Mouse (Mus musculus): ENCODE measurements around the gene Kcnj9. TPM values are rescaled to one million over a fixed set of nuclear protein-coding genes. Genes with fewer than 3 reads are reported as not detected.

Kcnj9 gene
- polyA plus RNA-seq, 1 experiment from 2014 or later: not detected

- Histone ChIP-seq H3K9ac (ENCODE audit: low read length) (no peak overlapping the region), H3K36me3 (ENCODE audit: control insufficient read depth, insufficient read depth) (peaks cover 24% of the 10 kb centered on the region), H3K9me3 (replicated peaks; ENCODE audit: control insufficient read depth, low read length) (no peaks in the 10 kb centered on the region), H3K27me3 (ENCODE audit: control insufficient read depth, insufficient read depth, low read length) (no peaks in the 10 kb centered on the region), H3K4me2 (ENCODE audit: low read depth, low read length) (no peak overlapping the region), H3K4me1 (ENCODE audit: control insufficient read depth, insufficient read depth, low read length) (peaks cover 22% of the 10 kb centered on the region), H3K27ac (ENCODE audit: low read length) (no peak overlapping the region), H3K4me3 (ENCODE audit: low read length) (no peak overlapping the region)
- ATAC-seq (replicated peaks; ENCODE audit: extremely low read depth, insufficient read depth, low FRiP score): no peak
- WGBS: 88% methylated on average over 11 of the region's 11 CpGs
These were observed 35.7 kb downstream of the Kcnj9 start for GRCm38 (mm10) chr1:172293449-172293848.

- H3K9me3 ChIP-seq (replicated peaks; ENCODE audit: control insufficient read depth, low read length): no peaks in the 10 kb centered on the region
- peaks cover 24% of the 10 kb centered on the region for H3K36me3 ChIP-seq (ENCODE audit: control insufficient read depth, insufficient read depth)
- peaks cover 18% of the 10 kb centered on the region for H3K4me1 ChIP-seq (ENCODE audit: control insufficient read depth, insufficient read depth, low read length)
- ATAC-seq (replicated peaks; ENCODE audit: extremely low read depth, insufficient read depth, low FRiP score): no peak
- no peak overlapping the region for H3K4me3 ChIP-seq (ENCODE audit: low read length)
- no peak overlapping the region for H3K9ac ChIP-seq (ENCODE audit: low read length)
- no peak overlapping the region for H3K4me2 ChIP-seq (ENCODE audit: low read depth, low read length)
- 82% methylated on average over 2 of the region's 2 CpGs for WGBS
- H3K27me3 ChIP-seq (ENCODE audit: control insufficient read depth, insufficient read depth, low read length): no peaks in the 10 kb centered on the region
- H3K27ac ChIP-seq (ENCODE audit: low read length): no peak overlapping the region
These were observed 36.2 kb downstream of the Kcnj9 start for GRCm38 (mm10) chr1:172292880-172293279.

- WGBS: 74% methylated on average over 3 of the region's 3 CpGs
- H3K4me1 ChIP-seq (ENCODE audit: control insufficient read depth, insufficient read depth, low read length): no peaks in the 10 kb centered on the region
- ATAC-seq (replicated peaks; ENCODE audit: extremely low read depth, insufficient read depth, low FRiP score): no peak
These were observed 39.5 kb downstream of the Kcnj9 start for GRCm38 (mm10) chr1:172289617-172289946.

GRCm38 (mm10) chr1:172288900-172289616 lies 40.1 kb downstream of the Kcnj9 start:
- no peaks in the 10 kb centered on the region for H3K9me3 ChIP-seq (replicated peaks; ENCODE audit: control insufficient read depth, low read length)
- no peak overlapping the region for H3K9ac ChIP-seq (ENCODE audit: low read length)
- H3K4me3 ChIP-seq (ENCODE audit: low read length): no peak overlapping the region
- H3K27ac ChIP-seq (ENCODE audit: low read length): no peak overlapping the region
- ATAC-seq (replicated peaks; ENCODE audit: extremely low read depth, insufficient read depth, low FRiP score): no peak
- peaks cover 39% of the 10 kb centered on the region for H3K36me3 ChIP-seq (ENCODE audit: control insufficient read depth, insufficient read depth)
- H3K4me1 ChIP-seq (ENCODE audit: control insufficient read depth, insufficient read depth, low read length): no peaks in the 10 kb centered on the region
- 89% methylated on average over 11 of the region's 11 CpGs for WGBS
- no peaks in the 10 kb centered on the region for H3K27me3 ChIP-seq (ENCODE audit: control insufficient read depth, insufficient read depth, low read length)
- H3K4me2 ChIP-seq (ENCODE audit: low read depth, low read length): no peak overlapping the region

More at GRCm38 (mm10) chr1:172289617-172289946, 39.5 kb downstream of the Kcnj9 start:
- peaks cover 39% of the 10 kb centered on the region for H3K36me3 ChIP-seq (ENCODE audit: control insufficient read depth, insufficient read depth)
- no peak overlapping the region for H3K4me3 ChIP-seq (ENCODE audit: low read length)
- H3K9me3 ChIP-seq (replicated peaks; ENCODE audit: control insufficient read depth, low read length): no peaks in the 10 kb centered on the region
- no peaks in the 10 kb centered on the region for H3K27me3 ChIP-seq (ENCODE audit: control insufficient read depth, insufficient read depth, low read length)
- H3K4me2 ChIP-seq (ENCODE audit: low read depth, low read length): no peak overlapping the region
- no peak overlapping the region for H3K27ac ChIP-seq (ENCODE audit: low read length)
- no peak overlapping the region for H3K9ac ChIP-seq (ENCODE audit: low read length)

- no peaks in the 10 kb centered on the region for H3K4me1 ChIP-seq (ENCODE audit: control insufficient read depth, insufficient read depth, low read length)
- H3K9me3 ChIP-seq (replicated peaks; ENCODE audit: control insufficient read depth, low read length): no peaks in the 10 kb centered on the region
- no peaks in the 10 kb centered on the region for H3K27me3 ChIP-seq (ENCODE audit: control insufficient read depth, insufficient read depth, low read length)
- no peak overlapping the region for H3K9ac ChIP-seq (ENCODE audit: low read length)
- WGBS: 87% methylated on average over 5 of the region's 5 CpGs
- H3K36me3 ChIP-seq (ENCODE audit: control insufficient read depth, insufficient read depth): peaks cover 35% of the 10 kb centered on the region
- H3K4me3 ChIP-seq (ENCODE audit: low read length): no peak overlapping the region
- H3K4me2 ChIP-seq (ENCODE audit: low read depth, low read length): no peak overlapping the region
- no peak overlapping the region for H3K27ac ChIP-seq (ENCODE audit: low read length)
- no peak for ATAC-seq (replicated peaks; ENCODE audit: extremely low read depth, insufficient read depth, low FRiP score)
These were observed 42.4 kb downstream of the Kcnj9 start for GRCm38 (mm10) chr1:172286740-172287139.

GRCm38 (mm10) chr1:172284221-172284620 lies 44.9 kb downstream of the Kcnj9 start:
- H3K9ac ChIP-seq (ENCODE audit: low read length): no peak overlapping the region
- no peak for ATAC-seq (replicated peaks; ENCODE audit: extremely low read depth, insufficient read depth, low FRiP score)
- WGBS: 77% methylated on average over 14 of the region's 14 CpGs
- H3K27ac ChIP-seq (ENCODE audit: low read length): no peak overlapping the region
- H3K9me3 ChIP-seq (replicated peaks; ENCODE audit: control insufficient read depth, low read length): no peaks in the 10 kb centered on the region
- no peaks in the 10 kb centered on the region for H3K4me1 ChIP-seq (ENCODE audit: control insufficient read depth, insufficient read depth, low read length)
- no peaks in the 10 kb centered on the region for H3K27me3 ChIP-seq (ENCODE audit: control insufficient read depth, insufficient read depth, low read length)
- no peak overlapping the region for H3K4me3 ChIP-seq (ENCODE audit: low read length)
- H3K36me3 ChIP-seq (ENCODE audit: control insufficient read depth, insufficient read depth): peaks cover 20% of the 10 kb centered on the region
- no peak overlapping the region for H3K4me2 ChIP-seq (ENCODE audit: low read depth, low read length)

GRCm38 (mm10) chr1:172283073-172283472 lies 46.0 kb downstream of the Kcnj9 start:
- Histone ChIP-seq H3K4me2 (ENCODE audit: low read depth, low read length) (no peak overlapping the region), H3K4me3 (ENCODE audit: low read length) (no peak overlapping the region), H3K4me1 (ENCODE audit: control insufficient read depth, insufficient read depth, low read length) (no peaks in the 10 kb centered on the region), H3K27ac (ENCODE audit: low read length) (no peak overlapping the region), H3K36me3 (ENCODE audit: control insufficient read depth, insufficient read depth) (peaks cover 15% of the 10 kb centered on the region), H3K9me3 (replicated peaks; ENCODE audit: control insufficient read depth, low read length) (no peaks in the 10 kb centered on the region), H3K27me3 (ENCODE audit: control insufficient read depth, insufficient read depth, low read length) (no peaks in the 10 kb centered on the region), H3K9ac (ENCODE audit: low read length) (no peak overlapping the region)
- ATAC-seq (replicated peaks; ENCODE audit: extremely low read depth, insufficient read depth, low FRiP score): no peak
- 95% methylated on average over 6 of the region's 6 CpGs for WGBS

GRCm38 (mm10) chr1:172281522-172282254 lies 47.4 kb downstream of the Kcnj9 start:
- no peak for ATAC-seq (replicated peaks; ENCODE audit: extremely low read depth, insufficient read depth, low FRiP score)
- no peak overlapping the region for H3K9ac ChIP-seq (ENCODE audit: low read length)
- WGBS: 83% methylated on average over 10 of the region's 10 CpGs

GRCm38 (mm10) chr1:172279768-172280509 lies 49.2 kb downstream of the Kcnj9 start:
- H3K4me2 ChIP-seq (ENCODE audit: low read depth, low read length): no peak overlapping the region
- 74% methylated on average over 16 of the region's 16 CpGs for WGBS
- no peaks in the 10 kb centered on the region for H3K27me3 ChIP-seq (ENCODE audit: control insufficient read depth, insufficient read depth, low read length)
- no peak for ATAC-seq (replicated peaks; ENCODE audit: extremely low read depth, insufficient read depth, low FRiP score)
- peaks cover 2% of the 10 kb centered on the region; the same call in 1 of the 2 replicates for H3K36me3 ChIP-seq (ENCODE audit: control insufficient read depth, insufficient read depth)
- H3K27ac ChIP-seq (ENCODE audit: low read length): no peak overlapping the region
- H3K4me3 ChIP-seq (ENCODE audit: low read length): no peak overlapping the region
- no peak overlapping the region for H3K9ac ChIP-seq (ENCODE audit: low read length)
- no peaks in the 10 kb centered on the region for H3K4me1 ChIP-seq (ENCODE audit: control insufficient read depth, insufficient read depth, low read length)
- H3K9me3 ChIP-seq (replicated peaks; ENCODE audit: control insufficient read depth, low read length): no peaks in the 10 kb centered on the region

More at GRCm38 (mm10) chr1:172281522-172282254, 47.4 kb downstream of the Kcnj9 start:
- H3K4me1 ChIP-seq (ENCODE audit: control insufficient read depth, insufficient read depth, low read length): no peaks in the 10 kb centered on the region
- no peak overlapping the region for H3K27ac ChIP-seq (ENCODE audit: low read length)
- no peak overlapping the region for H3K4me3 ChIP-seq (ENCODE audit: low read length)
- H3K27me3 ChIP-seq (ENCODE audit: control insufficient read depth, insufficient read depth, low read length): no peaks in the 10 kb centered on the region
- peaks cover 12% of the 10 kb centered on the region for H3K36me3 ChIP-seq (ENCODE audit: control insufficient read depth, insufficient read depth)
- no peaks in the 10 kb centered on the region for H3K9me3 ChIP-seq (replicated peaks; ENCODE audit: control insufficient read depth, low read length)
- H3K4me2 ChIP-seq (ENCODE audit: low read depth, low read length): no peak overlapping the region
